Mouse (Mus musculus): Measurements from ENCODE around the gene Tcp10c. TPM values are rescaled to one million over a fixed set of nuclear protein-coding genes. Genes with fewer than 3 reads are reported as not detected.

Gene Tcp10c
- total RNA-seq, 2 experiments from 2014 or later, result not detected

Other genes with a start within 250 kb of the Tcp10c start
- gene Unc93a, start 222.8 kb upstream of the Tcp10c start, total RNA-seq (2021), result under 1 TPM in 1 of 2 experiments, not detected in 1; 0.32 TPM
- not detected for gene Smok2a, start 133.4 kb upstream of the Tcp10c start, total RNA-seq (2021)
- gene Smok2b, start 124.3 kb upstream of the Tcp10c start, total RNA-seq (2021), result not detected

Measured in left cerebral cortex, postnatal 10 days (tissue).